Mouse (Mus musculus): ENCODE results near the gene Spata5.

Gene Spata5

GRCm38 (mm10) chr3:37614878-37615650, 195.4 kb downstream of the Spata5 start:
- DNase-seq (ENCODE audit: low spot score in 2 of 2): no peak

GRCm38 (mm10) chr3:37616586-37617547, 197.2 kb downstream of the Spata5 start:
- no peak for DNase-seq (ENCODE audit: low spot score in 2 of 2)

Data from urinary bladder, postnatal 36 days (tissue).